Mouse (Mus musculus): ENCODE data around the gene Nub1. TPM values are rescaled to one million over a fixed set of nuclear protein-coding genes. Genes with fewer than 3 reads are reported as not detected.

Gene Nub1
- polyA plus RNA-seq, 1 experiment = 67.4 TPM

GRCm38 (mm10) chr5:24654491-24654890 lies 30.8 kb upstream of the Nub1 start:
- TF ChIP-seq CTCF (IDR thresholded peaks at IDR 0.05; ENCODE audit: low read depth, low read length) (no peak), POLR2A (IDR thresholded peaks at IDR 0.05; ENCODE audit: borderline replicate concordance, low read depth, low read length) (no peak)
- H3K27ac ChIP-seq (ENCODE audit: insufficient read depth, low read depth, low read length) = no peak overlapping the region

DNA sequence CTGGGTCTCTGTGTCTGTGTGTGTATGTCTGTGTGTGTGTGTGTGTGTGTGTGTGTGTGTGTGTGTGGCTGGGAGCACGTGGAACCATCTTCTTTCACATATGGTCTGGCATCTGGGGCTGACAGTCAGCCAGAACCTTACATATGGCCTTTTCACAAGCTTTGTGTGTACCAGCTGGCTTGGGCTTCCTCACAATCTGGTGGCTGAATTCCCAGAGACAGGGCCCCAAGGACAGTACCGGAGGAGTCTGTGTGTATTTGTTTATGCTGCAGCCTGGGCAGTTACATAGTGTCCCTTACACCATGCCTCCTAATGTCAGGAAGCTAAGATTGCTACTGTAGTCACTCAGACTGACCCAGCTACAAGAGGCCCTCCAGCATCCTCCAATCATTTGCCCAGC lies 28.2 kb upstream of the Nub1 start:
- no peak for TF ChIP-seq CTCF (IDR thresholded peaks at IDR 0.05; ENCODE audit: low read depth, low read length)
- no peak for TF ChIP-seq POLR2A (IDR thresholded peaks at IDR 0.05; ENCODE audit: borderline replicate concordance, low read depth, low read length)
- Histone ChIP-seq H3K27ac (ENCODE audit: insufficient read depth, low read depth, low read length) (no peak overlapping the region), H3K4me3 (ENCODE audit: insufficient read depth, low read length) (no peak overlapping the region), H3K4me1 (ENCODE audit: control insufficient read depth, insufficient read depth, low read length) (0 out of 2 replicates have a peak, but pooled peaks cover 2% of the 10 kb centered on the region)

More at GRCm38 (mm10) chr5:24654491-24654890, 30.8 kb upstream of the Nub1 start:
- Histone ChIP-seq H3K4me1 (ENCODE audit: control insufficient read depth, insufficient read depth, low read length) (0 out of 2 replicates have a peak, but pooled peaks cover 2% of the 10 kb centered on the region), H3K4me3 (ENCODE audit: insufficient read depth, low read length) (no peak overlapping the region)

- Histone ChIP-seq H3K27ac (ENCODE audit: insufficient read depth, low read depth, low read length) (no peak overlapping the region), H3K4me1 (ENCODE audit: control insufficient read depth, insufficient read depth, low read length) (0 out of 2 replicates have a peak, but pooled peaks cover 2% of the 10 kb centered on the region), H3K4me3 (ENCODE audit: insufficient read depth, low read length) (no peak overlapping the region)
- no peak for TF ChIP-seq CTCF (IDR thresholded peaks at IDR 0.05; ENCODE audit: low read depth, low read length)
- no peak for TF ChIP-seq POLR2A (IDR thresholded peaks at IDR 0.05; ENCODE audit: borderline replicate concordance, low read depth, low read length)
These were observed 25.5 kb upstream of the Nub1 start for GRCm38 (mm10) chr5:24659708-24660423.

DNA sequence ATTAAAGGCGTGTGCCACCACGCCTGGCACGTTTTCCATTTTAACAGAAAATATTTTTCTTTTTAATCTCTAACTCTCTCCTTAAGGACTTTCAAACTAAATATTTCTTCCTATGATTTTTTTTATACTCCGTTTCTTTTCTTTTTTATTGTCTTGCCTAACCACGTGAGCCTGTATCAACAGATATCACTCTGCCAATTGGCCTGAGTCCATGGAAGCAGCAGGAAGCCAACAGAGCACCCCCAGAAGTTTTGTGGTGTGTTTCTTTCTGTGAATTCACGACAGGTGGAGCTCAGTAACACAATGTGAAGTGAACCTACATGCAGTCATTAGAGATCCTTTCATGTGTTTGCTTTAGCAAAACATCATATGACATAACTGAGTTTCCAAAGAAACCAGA lies 23.9 kb upstream of the Nub1 start:
- 0 out of 2 replicates have a peak, but pooled peaks cover 2% of the 10 kb centered on the region for H3K4me1 ChIP-seq (ENCODE audit: control insufficient read depth, insufficient read depth, low read length)
- no peak for TF ChIP-seq CTCF (IDR thresholded peaks at IDR 0.05; ENCODE audit: low read depth, low read length)
- no peak for TF ChIP-seq POLR2A (IDR thresholded peaks at IDR 0.05; ENCODE audit: borderline replicate concordance, low read depth, low read length)
- H3K4me3 ChIP-seq (ENCODE audit: insufficient read depth, low read length) = no peak overlapping the region
- H3K27ac ChIP-seq (ENCODE audit: insufficient read depth, low read depth, low read length) = no peak overlapping the region

DNA sequence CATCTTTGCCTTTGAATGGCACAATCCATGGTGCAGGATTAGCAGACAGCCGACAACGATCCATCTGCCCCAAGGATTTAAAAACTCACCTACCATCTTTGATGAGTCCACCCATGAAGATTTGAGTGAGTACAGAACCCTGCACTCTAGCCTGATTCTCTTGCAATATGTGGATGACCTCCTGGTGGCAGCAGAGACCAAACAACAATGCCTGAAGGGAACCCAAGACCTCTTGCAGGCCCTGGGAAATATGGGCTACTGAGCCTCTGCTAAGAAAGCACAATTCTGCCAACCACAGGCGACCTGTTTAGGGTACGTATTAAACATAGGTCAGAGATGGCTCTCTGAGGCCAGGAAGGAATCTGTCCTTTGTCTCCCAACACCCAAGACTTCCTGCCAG lies 11.1 kb upstream of the Nub1 start:
- H3K4me1 ChIP-seq (ENCODE audit: control insufficient read depth, insufficient read depth, low read length) = no peaks in the 10 kb centered on the region
- TF ChIP-seq CTCF (IDR thresholded peaks at IDR 0.05; ENCODE audit: low read depth, low read length) = peak; percentile 54
- no peak for TF ChIP-seq POLR2A (IDR thresholded peaks at IDR 0.05; ENCODE audit: borderline replicate concordance, low read depth, low read length)
- no peak overlapping the region for H3K4me3 ChIP-seq (ENCODE audit: insufficient read depth, low read length)
- H3K27ac ChIP-seq (ENCODE audit: insufficient read depth, low read depth, low read length) = no peak overlapping the region

DNA sequence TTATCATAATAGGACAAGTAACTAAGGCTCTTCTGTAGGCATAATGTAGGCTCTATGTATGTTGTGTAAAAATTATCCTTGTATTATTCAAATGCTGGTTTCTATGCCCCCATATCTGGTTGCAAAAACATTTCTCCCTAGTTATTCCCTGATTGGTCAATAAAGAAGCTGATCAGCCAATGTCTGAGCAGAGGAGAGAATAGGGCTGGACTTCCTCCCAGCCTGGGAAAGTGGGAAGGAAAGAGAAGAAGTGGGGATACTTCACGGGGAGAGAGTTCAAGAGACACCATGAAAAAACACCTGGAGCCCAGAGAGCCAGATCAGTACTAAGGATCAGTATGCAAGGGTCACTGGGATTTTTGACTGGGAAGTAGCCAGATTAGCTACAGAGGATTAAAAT lies 3.9 kb upstream of the Nub1 start:
- no peak overlapping the region for H3K4me3 ChIP-seq (ENCODE audit: insufficient read depth, low read length)
- no peak overlapping the region for H3K27ac ChIP-seq (ENCODE audit: insufficient read depth, low read depth, low read length)
- no peak for TF ChIP-seq CTCF (IDR thresholded peaks at IDR 0.05; ENCODE audit: low read depth, low read length)
- peaks cover 6% of the 10 kb centered on the region for H3K4me1 ChIP-seq (ENCODE audit: control insufficient read depth, insufficient read depth, low read length)

GRCm38 (mm10) chr5:24684578-24685365 lies 560 bp upstream of the Nub1 start:
- peak overlapping the region; percentile 100 for H3K27ac ChIP-seq (ENCODE audit: insufficient read depth, low read depth, low read length)
- TF ChIP-seq POLR2A (IDR thresholded peaks at IDR 0.05; ENCODE audit: borderline replicate concordance, low read depth, low read length) (no peak), CTCF (IDR thresholded peaks at IDR 0.05; ENCODE audit: low read depth, low read length) (no peak)
- peaks cover 23% of the 10 kb centered on the region for H3K4me1 ChIP-seq (ENCODE audit: control insufficient read depth, insufficient read depth, low read length)
- H3K4me3 ChIP-seq (ENCODE audit: insufficient read depth, low read length) = peak overlapping the region; percentile 63

- TF ChIP-seq CTCF (IDR thresholded peaks at IDR 0.05; ENCODE audit: low read depth, low read length) (no peak), POLR2A (IDR thresholded peaks at IDR 0.05; ENCODE audit: borderline replicate concordance, low read depth, low read length) (no peak)
- Histone ChIP-seq H3K4me3 (ENCODE audit: insufficient read depth, low read length) (peak overlapping the region; percentile 79), H3K4me1 (ENCODE audit: control insufficient read depth, insufficient read depth, low read length) (peaks cover 24% of the 10 kb centered on the region), H3K27ac (ENCODE audit: insufficient read depth, low read depth, low read length) (peak overlapping the region; percentile 91)
These were observed 844 bp downstream of the Nub1 start for GRCm38 (mm10) chr5:24686176-24686575.

DNA sequence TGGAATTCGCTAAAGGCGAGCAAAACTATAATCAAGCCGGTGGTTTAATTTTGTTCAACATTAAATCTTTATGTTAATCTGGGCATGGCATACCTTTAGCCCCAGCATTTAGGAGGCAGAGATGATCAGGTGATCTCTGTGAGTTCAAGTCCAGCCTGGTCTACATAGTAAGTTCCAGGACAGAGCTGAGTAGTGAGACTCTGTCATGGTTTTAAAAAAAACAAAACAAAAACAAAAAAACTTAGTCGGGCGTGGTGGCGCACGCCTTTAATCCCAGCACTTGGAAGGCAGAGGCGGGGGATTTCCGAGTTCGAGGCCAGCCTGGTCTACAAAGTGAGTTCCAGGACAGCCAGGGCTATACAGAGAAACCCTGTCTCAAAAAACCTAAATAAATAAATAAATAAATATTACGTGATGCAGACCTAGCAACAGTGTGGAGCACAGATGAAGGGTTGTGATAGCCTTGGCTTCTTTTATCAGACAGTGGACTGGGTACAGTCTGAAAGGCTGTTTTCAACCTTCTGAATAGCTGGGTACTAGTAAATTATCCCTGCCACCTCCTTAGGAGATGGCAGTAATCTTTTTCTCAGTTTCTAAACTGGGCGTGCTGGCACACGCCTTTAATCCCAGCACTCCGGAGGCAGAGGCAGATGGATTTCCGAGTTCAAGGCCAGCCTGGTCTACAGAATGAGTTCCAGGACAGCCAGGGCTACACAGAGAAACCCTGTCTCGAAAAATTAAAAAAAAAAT lies 1.5 kb downstream of the Nub1 start:
- peak overlapping the region; percentile 91 for H3K27ac ChIP-seq (ENCODE audit: insufficient read depth, low read depth, low read length)
- peak overlapping the region; percentile 79 for H3K4me3 ChIP-seq (ENCODE audit: insufficient read depth, low read length)
- peaks cover 24% of the 10 kb centered on the region for H3K4me1 ChIP-seq (ENCODE audit: control insufficient read depth, insufficient read depth, low read length)
